Mouse (Mus musculus) retina, postnatal 1 day (tissue): Measurements from ENCODE around the gene Tmprss15.

ENCODE experiments used
- DNase-seq: peaks from one replicate; pipeline ENCODE4 v3.0.0-alpha.2; 2012

The Tmprss15 gene

GRCm38 (mm10) chr16:79090997-79091396 is at the start of gene Tmprss15:
Tmprss15 (minus strand) TSS chr16:79091097.
- DNase-seq, result no peak

DNA sequence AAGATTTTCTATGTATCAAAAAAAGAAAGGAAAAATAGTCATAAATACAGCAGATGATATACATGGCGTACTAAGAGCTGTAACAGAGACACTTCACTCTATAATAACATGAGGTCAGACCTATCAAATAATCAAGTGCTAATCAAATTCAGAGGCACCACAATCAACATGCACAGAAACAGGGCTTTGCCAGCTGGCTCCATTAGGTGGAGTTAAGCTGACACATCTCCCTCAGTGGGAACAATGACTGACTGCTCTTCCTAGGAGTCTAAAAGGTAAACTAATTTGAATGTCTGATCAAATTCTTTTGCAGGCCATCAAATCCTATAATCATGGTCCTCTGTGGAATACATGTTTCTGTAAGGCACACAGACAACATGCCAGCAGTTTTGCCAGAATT is 24.0 kb upstream of the Tmprss15 start:
- DNase-seq, result peak; percentile 40

DNA sequence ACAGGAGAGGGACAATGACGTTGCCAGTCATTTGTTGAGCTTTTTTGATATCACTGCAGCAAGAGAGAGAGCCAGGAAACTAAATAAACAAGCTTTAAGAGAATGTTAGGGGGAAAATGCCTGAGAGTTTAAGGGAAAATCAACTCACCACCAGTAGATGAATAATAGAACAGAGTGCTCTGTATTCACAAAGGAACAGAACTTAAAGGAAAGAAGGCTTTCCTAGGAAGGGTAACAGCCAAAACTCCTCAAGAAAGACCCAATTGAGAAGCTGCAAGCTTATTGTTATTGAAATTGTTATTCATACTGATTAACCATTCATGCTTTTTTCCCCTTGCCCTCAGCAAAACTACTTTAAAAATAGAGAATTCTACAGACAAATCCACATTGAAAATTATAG is 18.6 kb upstream of the Tmprss15 start:
- no peak for DNase-seq

DNA sequence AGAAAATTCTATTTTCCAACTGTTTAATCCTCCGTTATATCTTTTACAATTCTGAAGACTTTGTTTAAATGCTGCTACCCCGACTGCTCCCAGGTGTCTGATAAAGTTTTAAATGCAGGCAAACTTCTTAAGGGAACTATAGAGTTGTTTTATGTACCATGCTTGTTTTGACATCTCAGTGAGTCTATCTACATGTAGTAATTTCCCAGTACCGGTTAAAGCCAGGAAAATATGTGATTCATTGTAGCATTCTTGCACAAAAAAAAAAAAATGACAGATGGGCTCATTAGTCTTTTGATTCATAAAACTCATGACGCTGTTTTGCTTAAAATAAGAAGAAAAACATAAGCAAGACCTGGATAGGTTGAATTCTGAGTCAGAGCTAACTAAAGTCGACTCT is 18.1 kb upstream of the Tmprss15 start:
- no peak for DNase-seq

DNA sequence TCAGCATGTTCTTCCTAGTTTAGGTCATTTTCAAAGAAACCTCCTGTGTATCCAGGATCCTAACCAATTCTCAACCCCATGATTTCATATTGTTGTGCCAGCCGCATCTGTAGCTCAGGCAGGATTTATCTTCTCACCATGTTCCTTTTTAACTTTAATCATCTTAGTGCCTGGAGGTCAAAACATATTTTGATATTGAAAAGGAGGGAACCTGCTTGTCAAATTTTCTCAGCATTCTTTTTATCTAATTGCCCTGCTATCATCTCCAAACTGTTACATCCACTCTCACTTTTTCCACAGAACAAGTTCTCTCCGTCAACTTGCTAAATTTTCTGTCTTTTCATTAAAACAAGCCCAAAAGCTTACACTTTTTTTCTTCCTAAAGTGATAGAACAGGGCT is 9.4 kb upstream of the Tmprss15 start:
- DNase-seq, result no peak

DNA sequence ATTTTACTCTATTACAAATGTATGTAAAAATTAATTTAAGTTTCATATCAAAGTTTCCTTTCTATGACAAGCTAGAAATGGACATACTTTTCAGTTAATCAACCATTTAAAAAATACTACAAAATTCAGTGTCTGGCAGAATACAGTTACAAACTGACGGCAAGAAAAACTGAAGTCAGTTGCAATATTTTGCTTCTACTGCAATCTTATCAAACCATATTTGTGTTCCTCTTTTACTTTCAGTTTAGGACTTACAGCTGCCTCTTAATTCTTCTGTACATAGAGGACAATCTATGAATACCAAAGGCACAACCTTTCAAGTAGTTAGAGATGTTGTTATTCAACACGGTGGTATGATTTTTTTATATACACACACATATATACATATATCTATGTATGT is 7.4 kb upstream of the Tmprss15 start:
- no peak for DNase-seq

- no peak for DNase-seq
Observed at GRCm38 (mm10) chr16:79086550-79086949, 4.3 kb downstream of the Tmprss15 start.

GRCm38 (mm10) chr16:79063848-79064247 is 27.0 kb downstream of the Tmprss15 start:
- DNase-seq, result no peak

DNA sequence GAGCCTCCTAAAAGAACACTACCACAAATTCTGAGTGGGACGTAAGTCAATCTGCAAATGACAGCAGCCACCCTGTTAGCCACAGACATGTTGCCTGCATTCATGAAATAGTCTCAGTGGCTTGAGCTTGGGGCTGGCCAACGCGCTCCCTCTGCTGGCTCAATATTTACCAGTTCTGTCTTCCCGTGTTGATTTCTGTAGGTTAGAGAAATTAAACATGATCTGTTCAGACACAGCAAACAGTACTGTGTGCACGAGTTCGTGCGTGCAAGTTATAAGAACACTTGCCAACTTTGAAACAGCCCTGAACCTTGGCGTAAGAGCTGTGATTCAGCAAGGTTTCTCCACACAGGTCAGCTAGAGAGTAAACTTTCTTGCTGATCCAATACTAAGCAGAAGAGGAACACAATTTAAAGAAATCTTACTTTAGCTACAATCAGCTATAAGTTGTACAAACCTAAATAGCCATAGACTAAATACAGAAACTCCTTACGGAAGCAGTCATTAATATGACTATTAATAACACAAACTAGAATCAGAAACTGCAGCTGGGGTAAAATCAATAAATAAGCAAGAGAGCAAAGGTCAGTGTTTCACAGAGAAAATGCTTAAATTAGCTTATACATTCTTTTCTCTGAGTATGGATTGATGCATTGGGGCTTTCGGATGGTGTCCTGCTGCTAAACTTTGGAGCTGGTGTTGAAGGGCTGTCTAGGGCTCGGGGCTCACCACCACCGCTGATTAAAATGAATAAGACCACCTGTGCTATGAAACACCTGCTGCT is 31.9 kb downstream of the Tmprss15 start:
- peak; percentile 48 for DNase-seq

DNA sequence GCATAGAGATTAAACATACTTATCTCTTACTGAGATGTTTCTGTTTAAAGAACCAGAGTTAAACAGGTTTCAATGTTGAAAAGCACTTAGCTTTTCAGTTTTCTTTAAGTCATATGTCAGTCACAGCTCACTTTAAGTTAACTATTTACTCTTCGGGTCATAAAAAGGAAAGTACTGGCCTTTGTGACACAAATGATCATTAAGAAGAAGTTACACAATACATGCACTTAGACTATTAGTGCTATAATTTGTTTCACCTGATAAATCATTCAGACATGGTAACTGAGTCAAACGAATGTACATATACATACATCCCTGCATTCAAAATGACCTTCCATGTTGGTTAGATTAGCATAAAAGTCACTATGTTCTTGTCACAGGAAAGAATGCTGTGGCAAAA is 58.3 kb downstream of the Tmprss15 start:
- DNase-seq, result no peak

GRCm38 (mm10) chr16:79002812-79003211 is 88.1 kb downstream of the Tmprss15 start:
- no peak for DNase-seq

DNA sequence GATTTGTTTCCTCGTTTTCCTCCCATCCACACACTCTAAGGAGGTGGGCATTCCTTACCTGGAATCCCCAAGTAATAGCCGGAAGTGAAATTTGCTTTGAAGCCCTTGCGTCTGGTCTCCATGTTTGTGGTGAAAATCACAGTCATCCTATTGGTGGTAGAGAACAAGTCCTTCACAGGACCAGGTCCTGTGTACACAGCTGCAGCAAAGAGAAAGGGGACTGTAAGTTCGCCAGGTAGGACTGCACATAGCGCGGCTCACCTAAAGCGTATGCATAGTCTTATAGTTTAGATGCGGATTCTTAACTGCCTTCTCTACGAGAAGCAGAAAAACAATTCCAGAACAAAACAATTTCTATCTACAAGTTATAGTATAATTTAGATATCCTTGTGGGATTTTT is 89.2 kb downstream of the Tmprss15 start:
- no peak for DNase-seq

- DNase-seq, result no peak
Observed at GRCm38 (mm10) chr16:78976384-78976783, 114.5 kb downstream of the Tmprss15 start.

GRCm38 (mm10) chr16:78974099-78974498 is 116.8 kb downstream of the Tmprss15 start:
- DNase-seq, result no peak

DNA sequence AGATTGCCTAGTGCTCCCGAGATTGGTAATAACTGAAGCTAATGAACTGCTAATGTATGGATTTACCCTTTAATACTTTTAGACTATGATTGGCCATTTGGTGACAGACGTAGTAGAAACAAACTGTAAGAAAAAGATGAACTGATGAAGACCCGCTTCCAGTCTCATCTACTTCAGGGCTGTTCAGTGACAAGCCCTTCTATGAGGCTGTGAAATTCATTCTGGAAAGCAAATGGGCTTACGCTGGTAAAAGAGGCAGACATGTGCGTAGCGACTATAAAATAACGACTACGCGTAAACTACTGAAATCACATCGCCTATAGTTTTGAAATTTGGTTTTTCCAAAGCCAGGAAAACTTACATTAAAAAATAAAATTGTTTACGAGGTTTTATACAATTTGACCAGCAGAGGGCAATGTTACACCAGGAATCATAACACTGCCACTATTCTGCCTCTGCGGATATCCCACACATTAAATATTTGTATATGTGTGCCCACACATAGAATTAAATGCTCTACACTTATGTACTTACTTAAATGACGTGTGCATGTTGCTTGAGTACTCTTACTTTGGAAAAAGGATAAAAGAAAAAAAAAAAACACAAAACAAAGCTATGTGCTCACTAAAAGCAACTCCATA is 121.7 kb downstream of the Tmprss15 start:
- peak; percentile 60 for DNase-seq

DNA sequence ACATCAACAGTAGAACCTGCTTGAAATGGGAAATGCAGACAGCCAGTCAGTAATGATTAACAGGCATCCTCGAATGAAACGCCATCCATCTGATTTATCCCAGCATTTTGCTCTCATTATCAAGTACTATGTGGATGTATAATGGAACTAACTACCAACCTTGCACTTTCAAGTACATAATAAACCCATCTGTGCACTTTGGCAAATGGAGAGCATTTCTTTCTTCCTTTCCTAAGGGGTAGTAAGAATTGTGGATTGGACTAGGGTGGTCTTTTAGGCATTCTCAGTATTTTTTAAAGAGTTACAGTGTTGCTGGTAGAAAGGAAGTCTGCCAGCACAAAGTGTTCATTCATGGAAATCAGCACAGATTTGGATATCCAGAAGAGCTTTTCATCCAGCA is 133.5 kb downstream of the Tmprss15 start:
- DNase-seq, result no peak

GRCm38 (mm10) chr16:78950359-78950758 is 140.5 kb downstream of the Tmprss15 start:
- DNase-seq, result no peak

DNA sequence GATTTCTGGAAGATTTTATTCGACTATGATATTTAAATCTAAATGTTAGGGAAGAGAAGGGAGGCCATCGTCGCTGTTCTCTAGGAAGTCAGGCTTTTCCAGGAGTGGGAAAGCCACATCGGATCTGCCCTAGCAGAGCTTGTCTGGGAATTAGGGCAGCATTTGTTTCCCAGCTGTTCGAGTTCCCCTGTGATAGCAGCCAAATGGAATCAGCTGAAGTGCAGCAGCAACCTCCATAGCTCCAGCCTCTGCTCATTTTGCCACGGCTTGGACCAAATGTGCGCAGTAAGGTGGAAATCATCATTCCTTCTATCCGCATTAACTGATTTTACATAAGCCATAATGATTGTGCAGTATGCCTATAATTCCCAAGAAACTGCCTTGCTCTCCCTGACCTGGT is 153.1 kb downstream of the Tmprss15 start:
- peak; percentile 59 for DNase-seq

DNA sequence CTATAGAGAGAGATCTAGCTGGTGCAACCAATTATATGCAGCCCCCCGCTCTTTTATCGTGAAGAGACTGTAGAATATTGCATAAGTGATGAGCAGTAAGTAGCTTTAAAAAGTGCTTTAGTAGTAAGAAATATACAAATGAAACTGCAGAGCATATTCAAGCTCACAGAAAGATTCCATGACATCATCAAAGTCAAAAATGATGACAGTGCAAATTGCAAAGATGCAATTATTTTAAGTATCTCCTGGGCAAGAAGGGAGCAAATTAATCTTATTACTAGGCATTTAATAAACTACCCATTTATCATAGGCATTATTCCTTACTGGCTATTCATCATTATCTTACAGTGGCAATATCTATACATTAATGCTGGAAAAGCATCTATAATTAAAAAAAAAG is 156.6 kb downstream of the Tmprss15 start:
- no peak for DNase-seq

- DNase-seq, result peak; percentile 47
Observed at GRCm38 (mm10) chr16:78931287-78932025, 159.4 kb downstream of the Tmprss15 start.

- DNase-seq, result peak; percentile 68
Observed at GRCm38 (mm10) chr16:78930382-78931286, 160.3 kb downstream of the Tmprss15 start, which contains the start of gene Chodl. Chodl (plus strand) TSS chr16:78930948.

GRCm38 (mm10) chr16:78922644-78923043 is 168.3 kb downstream of the Tmprss15 start:
- no peak for DNase-seq
